Mouse (Mus musculus) lung, embryonic 14.5 days (tissue): ENCODE results near the gene Scand1. TPM values are rescaled to one million over a fixed set of nuclear protein-coding genes. Genes with fewer than 3 reads are reported as not detected.
A peak's percentile ranks its signal among the peaks of the same experiment; 100 is the strongest.

Experiments
- ATAC-seq: fragments of 200-750 bp; cut with Nextera tagmentation; 2 replicates; pipeline ENCODE4 v1.8.0; 2017; ENCODE audit warnings: mild to moderate bottlenecking, moderate TSS enrichment, moderate library complexity; ENCODE audit not compliant: insufficient read depth
- DNase-seq: peaks from one replicate; pipeline ENCODE4 v3.0.0-alpha.2; 2015
- H3K27ac ChIP-seq: fragments of 300-500 bp; sonication (generic); 2 replicates; pipeline ENCODE4 v1.5.1; 2014; ENCODE audit warnings: low read depth, mild to moderate bottlenecking, moderate library complexity
- H3K27me3 ChIP-seq: fragments of 300-500 bp; sonication (generic); 2 replicates; pipeline ENCODE4 v1.6.1; 2014; ENCODE audit warnings: low read length, control low read depth; ENCODE audit not compliant: insufficient read depth
- H3K36me3 ChIP-seq: fragments of 300-500 bp; sonication (generic); 2 replicates; pipeline ENCODE4 v1.6.1; 2014; ENCODE audit warnings: control low read depth; ENCODE audit not compliant: insufficient read depth
- H3K4me1 ChIP-seq: fragments of 300-500 bp; sonication (generic); 2 replicates; pipeline ENCODE4 v1.6.1; 2014; ENCODE audit warnings: antibody characterized with exemption, control low read depth; ENCODE audit not compliant: insufficient read depth
- H3K4me2 ChIP-seq: fragments of 300-500 bp; sonication (generic); 2 replicates; pipeline ENCODE4 v1.6.1; 2014; ENCODE audit warnings: mild to moderate bottlenecking
- H3K4me3 ChIP-seq: fragments of 300-500 bp; sonication (generic); 2 replicates; pipeline ENCODE4 v1.5.1; 2014; ENCODE audit warnings: low read depth, low read length
- H3K9ac ChIP-seq: fragments of 300-500 bp; sonication (generic); 2 replicates; pipeline ENCODE4 v1.6.1; 2014
- H3K9me3 ChIP-seq: fragments of 300-500 bp; sonication (generic); 2 replicates; pipeline ENCODE4 v1.6.1; 2016; ENCODE audit warnings: low read depth, low read length, control low read depth
- CTCF ChIP-seq: IDR thresholded peaks from 2 replicates; pipeline ENCODE4 v1.5.1; 2016; ENCODE audit warnings: antibody characterized with exemption, low read depth
- WGBS: fragments of 180-500 bp; shearing (Covaris S2); extraction: QIAGEN DNeasy Blood & Tissue Kit; methylation state at CpG from one replicate; pipeline ENCODE4 v1.1.7; 2014; 5-methylcytosine and 5-hydroxymethylcytosine counted together
- polyA plus RNA-seq: library from polyadenylated mRNA; unstranded; fragments of >200 nt; fragmentation: Nextera tagmentation; extraction: Ambion mirVana; gene quantifications from 2 replicates; pipeline ENCODE4 v1.2.1, GENCODE M21; 2014

Scand1 gene
- polyA plus RNA-seq, 1 experiment from 2014 or later = 61.0 TPM

GRCm38 (mm10) chr2:156318491-156318890 is 6.0 kb upstream of the Scand1 start:
- H3K9ac ChIP-seq = no peak overlapping the region
- no peaks in the 10 kb centered on the region for H3K4me1 ChIP-seq
- no peak for TF ChIP-seq CTCF
- H3K27me3 ChIP-seq = no peaks in the 10 kb centered on the region
- no peak overlapping the region for H3K27ac ChIP-seq
- 0 out of 2 replicates have a peak, but pooled peaks cover 3% of the 10 kb centered on the region for H3K36me3 ChIP-seq
- no peaks in the 10 kb centered on the region for H3K9me3 ChIP-seq
- ATAC-seq (no peak), DNase-seq (no peak)
- H3K4me3 ChIP-seq = no peak overlapping the region
- no peak overlapping the region for H3K4me2 ChIP-seq

GRCm38 (mm10) chr2:156314811-156315210 is 2.3 kb upstream of the Scand1 start:
- DNase-seq (no peak), ATAC-seq (no peak)
- Histone ChIP-seq H3K4me3 (no peak overlapping the region), H3K9ac (no peak overlapping the region), H3K4me1 (peaks cover 3% of the 10 kb centered on the region), H3K4me2 (no peak overlapping the region), H3K27me3 (no peaks in the 10 kb centered on the region), H3K9me3 (no peaks in the 10 kb centered on the region), H3K36me3 (0 out of 2 replicates have a peak, but pooled peaks cover 5% of the 10 kb centered on the region), H3K27ac (no peak overlapping the region)
- 97% methylated on average over 6 of the region's 6 CpGs for WGBS
- no peak for TF ChIP-seq CTCF

- Histone ChIP-seq H3K4me3 (peak overlapping the region; percentile 93), H3K27ac (no peak overlapping the region), H3K36me3 (0 out of 2 replicates have a peak, but pooled peaks cover 11% of the 10 kb centered on the region), H3K9me3 (no peaks in the 10 kb centered on the region), H3K9ac (peak overlapping the region; percentile 89), H3K27me3 (no peaks in the 10 kb centered on the region), H3K4me1 (peaks cover 3% of the 10 kb centered on the region), H3K4me2 (peak overlapping the region; percentile 87)
- ATAC-seq (no peak), DNase-seq (peak; percentile 15)
- WGBS = 53% methylated on average over 3 of the region's 3 CpGs
- TF ChIP-seq CTCF = 0 out of 2 replicates have a peak, but pooled peaks have one; percentile 17
Measured at GRCm38 (mm10) chr2:156313153-156313552, 649 bp upstream of the Scand1 start.

GRCm38 (mm10) chr2:156311841-156312291 is 638 bp downstream of the Scand1 start:
- peak; percentile 72 for DNase-seq
- Histone ChIP-seq H3K4me1 (peaks cover 3% of the 10 kb centered on the region), H3K9ac (peak overlapping the region; percentile 89), H3K4me3 (peak overlapping the region; percentile 93), H3K9me3 (no peaks in the 10 kb centered on the region), H3K27me3 (no peaks in the 10 kb centered on the region), H3K4me2 (peak overlapping the region; percentile 87), H3K36me3 (peaks cover 20% of the 10 kb centered on the region), H3K27ac (peak overlapping the region; percentile 98)
- no peak for TF ChIP-seq CTCF
- ATAC-seq = peak; percentile 71
- WGBS = under 1% methylated on average over 53 of the region's 53 CpGs

GRCm38 (mm10) chr2:156311441-156311840 is 1.1 kb downstream of the Scand1 start:
- Histone ChIP-seq H3K4me2 (peak overlapping the region; percentile 87), H3K27me3 (no peaks in the 10 kb centered on the region), H3K9me3 (no peaks in the 10 kb centered on the region), H3K4me3 (peak overlapping the region; percentile 93), H3K27ac (peak overlapping the region; percentile 98), H3K36me3 (peaks cover 23% of the 10 kb centered on the region), H3K9ac (peak overlapping the region; percentile 89), H3K4me1 (peaks cover 3% of the 10 kb centered on the region)
- WGBS = 25% methylated on average over 8 of the region's 8 CpGs
- no peak for ATAC-seq
- peak; percentile 15 for DNase-seq
- no peak for TF ChIP-seq CTCF

GRCm38 (mm10) chr2:156310945-156311344 is 1.6 kb downstream of the Scand1 start:
- ATAC-seq = no peak
- Histone ChIP-seq H3K4me1 (peaks cover 3% of the 10 kb centered on the region), H3K36me3 (peaks cover 24% of the 10 kb centered on the region), H3K4me3 (peak overlapping the region; percentile 93), H3K4me2 (peak overlapping the region; percentile 87; the same call in 1 of the 2 replicates), H3K9me3 (no peaks in the 10 kb centered on the region), H3K9ac (no peak overlapping the region), H3K27me3 (no peaks in the 10 kb centered on the region), H3K27ac (no peak overlapping the region)
- DNase-seq = no peak
- TF ChIP-seq CTCF = no peak
- WGBS = 87% methylated on average over 5 of the region's 5 CpGs

- H3K9ac ChIP-seq = no peak overlapping the region
- H3K36me3 ChIP-seq = peaks cover 29% of the 10 kb centered on the region
- WGBS = 91% methylated on average over 5 of the region's 5 CpGs
- no peaks in the 10 kb centered on the region for H3K27me3 ChIP-seq
- no peak overlapping the region for H3K4me2 ChIP-seq
- H3K4me3 ChIP-seq = no peak overlapping the region
- TF ChIP-seq CTCF = no peak
- H3K4me1 ChIP-seq = peaks cover 3% of the 10 kb centered on the region
- no peaks in the 10 kb centered on the region for H3K9me3 ChIP-seq
- DNase-seq = no peak
- H3K27ac ChIP-seq = no peak overlapping the region
- ATAC-seq = no peak
Measured at GRCm38 (mm10) chr2:156310455-156310854, 2.0 kb downstream of the Scand1 start.

- no peaks in the 10 kb centered on the region for H3K9me3 ChIP-seq
- no peak overlapping the region for H3K9ac ChIP-seq
- no peak overlapping the region for H3K4me3 ChIP-seq
- DNase-seq (no peak), ATAC-seq (no peak)
- H3K36me3 ChIP-seq = peaks cover 34% of the 10 kb centered on the region
- H3K4me1 ChIP-seq = peaks cover 3% of the 10 kb centered on the region
- H3K4me2 ChIP-seq = no peak overlapping the region
- H3K27ac ChIP-seq = no peak overlapping the region
- no peak for TF ChIP-seq CTCF
- H3K27me3 ChIP-seq = no peaks in the 10 kb centered on the region
- 91% methylated on average over 5 of the region's 5 CpGs for WGBS
Measured at GRCm38 (mm10) chr2:156309948-156310347, 2.6 kb downstream of the Scand1 start.
